Mouse (Mus musculus) olfactory bulb, adult 2 months (tissue): ENCODE data around the gene Whamm.

ENCODE experiments used
- CTCF ChIP-seq: fragments of 200-500 bp; IDR thresholded peaks from 2 replicates; pipeline ENCODE4 v1.5.1; 2012; ENCODE audit warnings: low read depth, mild to moderate bottlenecking, low read length, moderate library complexity; ENCODE audit not compliant: insufficient read depth
- POLR2A ChIP-seq: fragments of 200-500 bp; IDR thresholded peaks from 2 replicates; pipeline ENCODE4 v1.6.1; 2012; ENCODE audit warnings: mild to moderate bottlenecking, low read depth, low read length, moderate library complexity; ENCODE audit not compliant: insufficient read depth

DNA sequence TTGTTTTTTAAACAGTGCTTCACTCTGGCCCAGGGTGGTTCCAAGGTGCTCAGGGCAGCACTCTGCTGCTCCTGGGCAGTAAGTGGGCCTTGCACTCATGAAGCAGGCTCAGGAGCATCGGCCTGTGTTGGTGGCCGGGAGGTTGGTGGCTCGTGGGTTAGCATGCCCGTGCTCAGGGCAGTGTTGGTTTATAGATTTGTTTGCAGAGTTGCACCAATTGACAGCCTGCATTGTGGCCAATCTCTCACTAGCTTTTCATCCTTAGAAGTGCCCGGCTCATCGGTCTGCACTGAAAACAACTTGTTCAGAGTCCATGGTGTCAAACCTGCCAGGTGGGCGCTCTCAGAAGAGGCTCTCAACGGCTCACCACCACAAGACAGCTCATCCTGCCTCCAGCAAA, 22.3 kb downstream of the Whamm start:
- TF ChIP-seq CTCF (no peak), POLR2A (no peak)
